Mouse (Mus musculus): Measurements from ENCODE around the gene Agxt.

DNA sequence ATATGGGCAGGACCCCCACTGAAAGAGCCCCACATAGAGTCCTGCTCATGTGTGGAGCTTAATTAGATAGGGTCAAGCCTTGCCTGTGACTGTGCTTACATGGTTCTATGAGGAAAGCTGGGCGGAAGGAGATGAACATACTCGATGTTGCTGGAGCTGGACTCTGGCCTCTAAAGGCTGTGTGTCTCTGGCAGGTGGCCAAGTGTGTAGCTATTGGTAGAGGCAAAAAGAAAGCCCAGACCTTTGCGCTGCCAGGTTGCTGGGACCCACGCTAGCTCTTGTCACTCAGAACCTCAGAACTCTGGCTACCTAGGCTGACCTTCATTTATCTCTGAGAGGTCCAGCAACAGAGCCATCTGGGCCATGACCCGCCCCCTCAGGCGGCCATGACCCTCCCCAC is 3.5 kb downstream of the Agxt start:
- TF ChIP-seq CTCF (IDR thresholded peaks at IDR 0.05; ENCODE audit: low read depth) (no peak), EP300 (IDR thresholded peaks at IDR 0.05; ENCODE audit: low read depth) (no peak)
